Comparison of ENCODE assay signal across 8 mouse cellular contexts in the genomic region with DNA sequence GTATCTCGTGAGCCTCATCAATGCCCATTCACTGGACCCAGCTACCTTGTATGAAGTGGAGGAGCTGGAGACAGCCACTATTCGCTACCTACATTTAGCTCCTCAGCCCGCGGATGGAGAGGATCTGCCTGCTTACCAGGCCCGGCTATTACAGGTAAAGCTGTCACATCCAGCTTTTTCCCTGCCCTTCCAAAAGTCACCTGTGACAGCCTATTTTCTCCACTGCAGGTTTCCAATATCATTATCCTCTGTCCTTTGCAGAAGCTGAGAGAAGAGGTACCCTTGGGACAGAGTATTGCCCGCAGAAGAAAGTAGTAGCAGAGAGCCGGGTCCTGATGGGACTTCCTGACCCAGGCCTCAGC. TPM values are rescaled to one million over a fixed set of nuclear protein-coding genes. Genes with fewer than 3 reads are reported as not detected.
DNase-seq lines count a peak whose midpoint lies in the region; ATAC-seq lines count a peak whose summit lies in the region.

TSS of gene Irf9 (plus strand) at position 301 of the 362 bp plus-strand sequence.

- H3K36me3 ChIP-seq in forebrain, embryonic 14.5 days (ENCODE audit: control insufficient read depth, insufficient read depth, low read length) = peaks cover 74% of the 10 kb centered on the region
- H3K36me3 ChIP-seq in liver, embryonic 11.5 days (ENCODE audit: control insufficient read depth, insufficient read depth, low read length) = peaks cover 45% of the 10 kb centered on the region
- H3K36me3 ChIP-seq in stomach, embryonic 15.5 days = peaks cover 51% of the 10 kb centered on the region

- H3K27ac ChIP-seq in forebrain, embryonic 14.5 days (ENCODE audit: low read depth, low read length) = no peak within 1 kb of the TSS
- H3K27ac ChIP-seq in liver, embryonic 11.5 days (ENCODE audit: low read depth, low read length) = peak within 1 kb of the TSS; percentile 83
- H3K27ac ChIP-seq in stomach, embryonic 15.5 days = peak within 1 kb of the TSS; percentile 85

- H3K4me1 ChIP-seq in forebrain, embryonic 14.5 days (ENCODE audit: control insufficient read depth, insufficient read depth, low read length) = no peaks in the 10 kb centered on the region
- peaks cover 19% of the 10 kb centered on the region for H3K4me1 ChIP-seq in liver, embryonic 11.5 days (replicated peaks; ENCODE audit: control insufficient read depth, insufficient read depth, low read length)
- H3K4me1 ChIP-seq in stomach, embryonic 15.5 days = peaks cover 10% of the 10 kb centered on the region

- ATAC-seq in forebrain, embryonic 14.5 days = no peak
- no peak for ATAC-seq in liver, embryonic 11.5 days (replicated peaks; ENCODE audit: low FRiP score)
- no peak for ATAC-seq in stomach, embryonic 15.5 days (ENCODE audit: insufficient read depth, low FRiP score, low read depth)

- H3K9ac ChIP-seq in forebrain, embryonic 14.5 days (ENCODE audit: low read length) = no peak within 1 kb of the TSS; the same call in 1 of the 2 replicates
- peak within 1 kb of the TSS; percentile 68 for H3K9ac ChIP-seq in liver, embryonic 11.5 days (ENCODE audit: low read depth, low read length)
- peak within 1 kb of the TSS; percentile 18; the same call in 1 of the 2 replicates for H3K9ac ChIP-seq in stomach, embryonic 15.5 days

- 90% methylated on average over 7 of the region's 7 CpGs for WGBS in forebrain, embryonic 14.5 days
- WGBS in liver, embryonic 11.5 days = 84% methylated on average over 7 of the region's 7 CpGs
- WGBS in stomach, embryonic 15.5 days = 86% methylated on average over 7 of the region's 7 CpGs

- no peaks in the 10 kb centered on the region for H3K27me3 ChIP-seq in forebrain, embryonic 14.5 days (replicated peaks; ENCODE audit: control insufficient read depth, insufficient read depth, low read length)
- H3K27me3 ChIP-seq in liver, embryonic 11.5 days (replicated peaks; ENCODE audit: control insufficient read depth, insufficient read depth, low read length) = no peaks in the 10 kb centered on the region
- no peaks in the 10 kb centered on the region for H3K27me3 ChIP-seq in stomach, embryonic 15.5 days (replicated peaks)

- peak within 1 kb of the TSS; percentile 36 for H3K4me2 ChIP-seq in forebrain, embryonic 14.5 days (ENCODE audit: low read length)
- H3K4me2 ChIP-seq in liver, embryonic 11.5 days = peak within 1 kb of the TSS; percentile 78
- H3K4me2 ChIP-seq in stomach, embryonic 15.5 days = peak within 1 kb of the TSS; percentile 59

- no peaks in the 10 kb centered on the region for H3K9me3 ChIP-seq in forebrain, embryonic 14.5 days (replicated peaks; ENCODE audit: control insufficient read depth, low read length)
- no peaks in the 10 kb centered on the region for H3K9me3 ChIP-seq in liver, embryonic 11.5 days (ENCODE audit: control insufficient read depth, low read length)
- no peaks in the 10 kb centered on the region for H3K9me3 ChIP-seq in stomach, embryonic 15.5 days

- no peak for DNase-seq in layer of hippocampus, adult 8-10 months (ENCODE audit: low spot score in 2 of 2)
- no peak for DNase-seq in layer of hippocampus, postnatal 25 days (ENCODE audit: extremely low spot score in 1 of 2, low spot score in 1 of 2)
- no peak for DNase-seq in adrenal gland, postnatal 14 days
- no peak for DNase-seq in forebrain, embryonic 14.5 days (ENCODE audit: low spot score)
- DNase-seq in liver, embryonic 11.5 days (ENCODE audit: low spot score) = no peak
- DNase-seq in urinary bladder, postnatal 36 days (ENCODE audit: low spot score in 2 of 2) = no peak
- no peak for DNase-seq in ovary, postnatal 10 days (ENCODE audit: low spot score)

- peak within 1 kb of the TSS; percentile 3; the same call in 1 of the 2 replicates for H3K4me3 ChIP-seq in forebrain, embryonic 14.5 days (ENCODE audit: low read depth, low read length)
- peak within 1 kb of the TSS; percentile 60 for H3K4me3 ChIP-seq in liver, embryonic 11.5 days (ENCODE audit: low read depth, low read length)
- H3K4me3 ChIP-seq in stomach, embryonic 15.5 days (replicated peaks) = peak within 1 kb of the TSS; percentile 45

RNA-seq across cellular contexts. Expression of gene Irf9, which starts in this region (rescaled TPM):
- 10 to 100 TPM; 15.4 to 19.1 (median 17.9) TPM for total RNA-seq in layer of hippocampus, adult 8-10 months (2022)
- 10 to 100 TPM in 1 of 2 experiments, 1 to 10 TPM in 1; 9.6 to 12.2 TPM for total RNA-seq in layer of hippocampus, postnatal 25 days (2021)
- total RNA-seq in adrenal gland, postnatal 14 days (2021) = 12.9 and 16.7 TPM in 2 replicates
- 6.3 and 6.9 TPM in 2 replicates for polyA plus RNA-seq in forebrain, embryonic 14.5 days (2014; fragmentation: Nextera tagmentation; extraction: Ambion mirVana)
- 11.6 and 13.0 TPM in 2 replicates for polyA plus RNA-seq in liver, embryonic 11.5 days (2014; fragmentation: Nextera tagmentation; extraction: Ambion mirVana)
- polyA plus RNA-seq in stomach, embryonic 15.5 days (2015; fragmentation: Nextera tagmentation; extraction: Ambion mirVana) = 11.6 and 12.1 TPM in 2 replicates

Comparison
In these comparisons a context has a peak if more than half of its experiments do, and no peak if none do; other contexts are left out.
1. H3K4me3 ChIP-seq: peak in every context shown above with its lines; median percentile 60 in liver, embryonic 11.5 days; 45 in stomach, embryonic 15.5 days; 3 in forebrain, embryonic 14.5 days.